Mouse (Mus musculus): ENCODE measurements around the gene Ddx27.

- TF ChIP-seq CHD2 (IDR thresholded peaks at IDR 0.05; ENCODE audit: low read depth, low read length): no peak
- TF ChIP-seq ZC3H11A (IDR thresholded peaks at IDR 0.05; ENCODE audit: borderline replicate concordance, low read depth, low read length): no peak
- no peak for TF ChIP-seq ZNF384 (IDR thresholded peaks at IDR 0.05; ENCODE audit: low read depth, low read length)
- TF ChIP-seq HCFC1 (IDR thresholded peaks at IDR 0.05; ENCODE audit: borderline replicate concordance, insufficient read depth, low read length): no peak
- TF ChIP-seq MAFK (IDR thresholded peaks at IDR 0.05; ENCODE audit: insufficient read depth, low read depth, low read length): no peak
These were observed 23.3 kb downstream of the Ddx27 start for GRCm38 (mm10) chr2:167038297-167038696.

All from ES-E14 (cell line).